ENCODE assay signal across 26 mouse cellular contexts in the genomic region with DNA sequence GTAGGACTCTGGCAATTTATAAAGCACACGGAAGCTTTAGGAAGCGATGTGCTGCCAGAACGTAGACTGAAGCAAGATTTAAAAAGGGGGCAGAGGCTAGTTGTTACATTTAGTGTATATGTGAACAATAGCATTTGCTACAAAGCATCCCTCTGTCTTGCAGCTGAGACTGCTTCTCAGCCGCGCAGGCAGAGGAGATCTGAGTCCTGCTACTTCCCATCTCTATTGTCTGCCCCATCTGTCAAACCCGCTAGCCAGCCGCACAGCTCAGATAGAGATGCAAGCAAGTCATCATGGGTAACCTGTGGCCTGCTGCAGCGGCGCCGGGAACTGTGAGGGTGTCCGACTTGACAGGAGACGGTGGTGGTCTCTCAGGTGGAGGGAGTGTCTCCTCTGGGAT. TPM values are rescaled to one million over a fixed set of nuclear protein-coding genes. Genes with fewer than 3 reads are reported as not detected.
A peak's percentile ranks its signal among the peaks of the same experiment; 100 is the strongest.
DNase-seq lines count a peak whose midpoint lies in the region; ATAC-seq and TF ChIP-seq lines count a peak whose summit lies in the region.
"Had no signal": no experiment of that assay in that cellular context is flagged by ENCODE, and none has a peak within 500 bp of the region (broad histone marks: within the 10 kb centered on the region; RNA-seq: fewer than 3 reads in every experiment).

No protein-coding gene starts in this region.

- no peak for TF ChIP-seq POLR2A in MEL (IDR thresholded peaks at IDR 0.05; ENCODE audit: control insufficient read depth in 1 of 2, insufficient read depth in 1 of 2, low read depth in 1 of 2, low read length in 2 of 2, poor library complexity in 1 of 2)

- H3K27ac ChIP-seq in hindbrain, embryonic 11.5 days (ENCODE audit: low read depth, low read length): no peak overlapping the region
- no peak overlapping the region for H3K27ac ChIP-seq in hindbrain, postnatal 0 days
- H3K27ac ChIP-seq in midbrain, embryonic 14.5 days (replicated peaks; ENCODE audit: low read depth, low read length): no peak overlapping the region
- H3K27ac ChIP-seq in midbrain, postnatal 0 days (ENCODE audit: low read depth, low read length): no peak overlapping the region
- no peak overlapping the region for H3K27ac ChIP-seq in MEL (ENCODE audit: control insufficient read depth, low read depth, low read length)
- H3K27ac ChIP-seq: embryonic facial prominence, embryonic 12.5 days; heart, adult 2 months; heart, embryonic 15.5 days had no signal

- peak; percentile 19 for DNase-seq in embryo, embryonic 10.5 days (ENCODE audit: low spot score)
- DNase-seq in embryo, embryonic 9.5 days (ENCODE audit: extremely low spot score): no peak
- DNase-seq in hindbrain, embryonic 11.5 days (ENCODE audit: low spot score): peak; percentile 30
- no peak for DNase-seq in hindbrain, postnatal 0 days (ENCODE audit: low spot score)
- DNase-seq in midbrain, embryonic 14.5 days: peak; percentile 27
- no peak for DNase-seq in midbrain, postnatal 0 days (ENCODE audit: low spot score)
- DNase-seq in MEL (ENCODE audit: low read depth, low spot score): peak; percentile 13
- DNase-seq: adrenal gland, postnatal 10 days; B cell, adult 2 months; cerebellum, adult 11-12 months; cerebellum, adult 9-10 months; cerebellum, postnatal 25 days; forebrain, postnatal 0 days; gastrocnemius, postnatal 14 days; heart, adult 2 months; heart, postnatal 14 days had no signal

- H3K4me3 ChIP-seq in hindbrain, embryonic 11.5 days (ENCODE audit: low read depth, low read length): no peak overlapping the region
- no peak overlapping the region for H3K4me3 ChIP-seq in hindbrain, postnatal 0 days (ENCODE audit: low read length)
- no peak overlapping the region for H3K4me3 ChIP-seq in midbrain, embryonic 14.5 days (replicated peaks; ENCODE audit: low read depth, low read length)
- H3K4me3 ChIP-seq in midbrain, postnatal 0 days (ENCODE audit: low read depth, low read length): no peak overlapping the region
- H3K4me3 ChIP-seq in MEL (ENCODE audit: control insufficient read depth in 1 of 2, insufficient read depth in 1 of 2, low read depth in 2 of 2, low read length in 2 of 2): no peak overlapping the region
- H3K4me3 ChIP-seq: embryonic facial prominence, embryonic 12.5 days; forebrain, embryonic 12.5 days; heart, adult 2 months; heart, embryonic 15.5 days had no signal

- no peak overlapping the region for H3K4me2 ChIP-seq in hindbrain, embryonic 11.5 days (replicated peaks; ENCODE audit: low read depth, low read length)
- H3K4me2 ChIP-seq in hindbrain, postnatal 0 days (ENCODE audit: low read depth, low read length): no peak overlapping the region
- no peak overlapping the region for H3K4me2 ChIP-seq in midbrain, embryonic 14.5 days (ENCODE audit: low read length)
- H3K4me2 ChIP-seq in midbrain, postnatal 0 days (ENCODE audit: low read depth, low read length, poor library complexity, severe bottlenecking): no peak overlapping the region
- H3K4me2 ChIP-seq: embryonic facial prominence, embryonic 12.5 days; forebrain, embryonic 12.5 days; heart, embryonic 11.5 days; heart, embryonic 15.5 days had no signal

- no peak for TF ChIP-seq RAD21 in MEL (IDR thresholded peaks at IDR 0.05; ENCODE audit: low read depth, low read length)

- WGBS in hindbrain, embryonic 11.5 days: 63% methylated on average over 12 of the region's 12 CpGs
- 64% methylated on average over 12 of the region's 12 CpGs for WGBS in hindbrain, postnatal 0 days
- WGBS in midbrain, embryonic 14.5 days: 60% methylated on average over 12 of the region's 12 CpGs
- 60% methylated on average over 12 of the region's 12 CpGs for WGBS in midbrain, postnatal 0 days

- no peak for TF ChIP-seq CTCF in hindbrain, postnatal 0 days (IDR thresholded peaks at IDR 0.05; ENCODE audit: low read depth)
- TF ChIP-seq CTCF in midbrain, postnatal 0 days (IDR thresholded peaks at IDR 0.05): no peak
- TF ChIP-seq CTCF in MEL (IDR thresholded peaks at IDR 0.05 in 2 of 3, conservative IDR thresholded peaks at IDR 0.05 in 1 of 3; ENCODE audit: control insufficient read depth in 1 of 3, insufficient read depth in 1 of 3, low read depth in 2 of 3, low read length in 3 of 3, poor library complexity in 1 of 3, severe bottlenecking in 1 of 3): no peak

- H3K79me2 ChIP-seq in MEL (ENCODE audit: control insufficient read depth, insufficient read depth, low read length, poor library complexity): no peaks in the 10 kb centered on the region

- no peaks in the 10 kb centered on the region for H3K36me3 ChIP-seq in hindbrain, embryonic 11.5 days (ENCODE audit: control insufficient read depth, insufficient read depth, low read length)
- no peaks in the 10 kb centered on the region for H3K36me3 ChIP-seq in hindbrain, postnatal 0 days (ENCODE audit: insufficient read depth, low read length)
- H3K36me3 ChIP-seq in midbrain, embryonic 14.5 days (ENCODE audit: control insufficient read depth, insufficient read depth, low read length): no peaks in the 10 kb centered on the region
- no peaks in the 10 kb centered on the region for H3K36me3 ChIP-seq in midbrain, postnatal 0 days (ENCODE audit: insufficient read depth, low read length)
- H3K36me3 ChIP-seq in MEL (ENCODE audit: control insufficient read depth in 1 of 2, insufficient read depth in 2 of 2, low read length in 2 of 2): no peaks in the 10 kb centered on the region
- H3K36me3 ChIP-seq: embryonic facial prominence, embryonic 12.5 days; forebrain, embryonic 12.5 days; G1E; heart, embryonic 15.5 days had no signal

- ATAC-seq in hindbrain, embryonic 11.5 days (ENCODE audit: low FRiP score): 0 out of 2 replicates have a peak, but pooled peaks have one; percentile 35
- ATAC-seq in hindbrain, postnatal 0 days: no peak
- no peak for ATAC-seq in midbrain, embryonic 14.5 days (ENCODE audit: low FRiP score, low TSS enrichment)
- no peak for ATAC-seq in midbrain, postnatal 0 days (ENCODE audit: low FRiP score)
- ATAC-seq: CD4-positive, CD25-positive, alpha-beta regulatory T cell, adult 4 months; forebrain, postnatal 0 days; hindbrain, embryonic 16.5 days had no signal

- H3K27me3 ChIP-seq in hindbrain, embryonic 11.5 days (ENCODE audit: control insufficient read depth, insufficient read depth, low read length): no peaks in the 10 kb centered on the region
- H3K27me3 ChIP-seq in hindbrain, postnatal 0 days (ENCODE audit: insufficient read depth, low read length): no peaks in the 10 kb centered on the region
- H3K27me3 ChIP-seq in midbrain, embryonic 14.5 days (ENCODE audit: control insufficient read depth, insufficient read depth, low read length): no peaks in the 10 kb centered on the region
- no peaks in the 10 kb centered on the region for H3K27me3 ChIP-seq in midbrain, postnatal 0 days (ENCODE audit: insufficient read depth, low read length)
- peaks cover 0 to 3% of the 10 kb centered on the region in 2 experiments; a peak in 1 of 4 replicates for H3K27me3 ChIP-seq in MEL (ENCODE audit: control insufficient read depth in 1 of 2, insufficient read depth in 2 of 2, low read length in 2 of 2)
- H3K27me3 ChIP-seq: forebrain, embryonic 12.5 days; heart, embryonic 15.5 days had no signal

- H3K4me1 ChIP-seq in hindbrain, embryonic 11.5 days (replicated peaks; ENCODE audit: control insufficient read depth, insufficient read depth, low read length): no peaks in the 10 kb centered on the region
- no peaks in the 10 kb centered on the region for H3K4me1 ChIP-seq in hindbrain, postnatal 0 days (ENCODE audit: insufficient read depth, low read length)
- H3K4me1 ChIP-seq in midbrain, embryonic 14.5 days (ENCODE audit: control insufficient read depth, insufficient read depth, low read length): no peaks in the 10 kb centered on the region
- no peaks in the 10 kb centered on the region for H3K4me1 ChIP-seq in midbrain, postnatal 0 days (ENCODE audit: insufficient read depth, low read length)
- no peaks in the 10 kb centered on the region; a peak in 1 of 4 replicates for H3K4me1 ChIP-seq in MEL (ENCODE audit: control insufficient read depth in 1 of 2, insufficient read depth in 2 of 2, low read length in 2 of 2)
- H3K4me1 ChIP-seq: embryonic facial prominence, embryonic 12.5 days; forebrain, embryonic 12.5 days; heart, embryonic 15.5 days had no signal

- TF ChIP-seq EP300 in MEL (IDR thresholded peaks at IDR 0.05; ENCODE audit: low read depth in 1 of 2, low read length in 2 of 2): no peak

- no peak overlapping the region for H3K9ac ChIP-seq in hindbrain, embryonic 11.5 days (ENCODE audit: low read depth, low read length)
- no peak overlapping the region for H3K9ac ChIP-seq in hindbrain, postnatal 0 days (replicated peaks; ENCODE audit: low read length)
- H3K9ac ChIP-seq in midbrain, embryonic 14.5 days (replicated peaks; ENCODE audit: low read length): no peak overlapping the region
- no peak overlapping the region for H3K9ac ChIP-seq in midbrain, postnatal 0 days (replicated peaks; ENCODE audit: low read length, poor library complexity, severe bottlenecking)
- H3K9ac ChIP-seq in MEL (ENCODE audit: control insufficient read depth, low read depth, low read length, poor library complexity, severe bottlenecking): no peak overlapping the region
- H3K9ac ChIP-seq: embryonic facial prominence, embryonic 12.5 days; forebrain, embryonic 12.5 days; forebrain, postnatal 0 days; heart, embryonic 15.5 days had no signal

- no peaks in the 10 kb centered on the region for H3K9me3 ChIP-seq in hindbrain, embryonic 11.5 days (ENCODE audit: control insufficient read depth, low read length)
- H3K9me3 ChIP-seq in hindbrain, postnatal 0 days (ENCODE audit: low read length): no peaks in the 10 kb centered on the region
- no peaks in the 10 kb centered on the region for H3K9me3 ChIP-seq in midbrain, embryonic 14.5 days (ENCODE audit: control insufficient read depth, low read length)
- no peaks in the 10 kb centered on the region for H3K9me3 ChIP-seq in midbrain, postnatal 0 days (ENCODE audit: low read length)
- no peaks in the 10 kb centered on the region for H3K9me3 ChIP-seq in MEL (replicated peaks; ENCODE audit: insufficient read depth, low read length)
- H3K9me3 ChIP-seq: embryonic facial prominence, embryonic 12.5 days; forebrain, embryonic 12.5 days; G1E; heart, embryonic 15.5 days had no signal

RNA-seq across cellular contexts. Expression of a gene that starts 35.9 kb away (rescaled TPM):
- 0.66 and 0.71 TPM in 2 replicates for polyA plus RNA-seq in hindbrain, embryonic 11.5 days (2014; fragmentation: Nextera tagmentation; extraction: Ambion mirVana)
- total RNA-seq in hindbrain, postnatal 0 days (2014; rRNA removed): 0.52 and 0.83 TPM in 2 replicates
- 1.2 and 1.7 TPM in 2 replicates for polyA plus RNA-seq in hindbrain, postnatal 0 days (2015; fragmentation: Nextera tagmentation; extraction: Ambion mirVana)
- polyA plus RNA-seq in midbrain, embryonic 14.5 days (2014; fragmentation: Nextera tagmentation; extraction: Ambion mirVana): 0.47 and 0.59 TPM in 2 replicates
- total RNA-seq in midbrain, postnatal 0 days (2014; rRNA removed): 0.38 and 0.76 TPM in 2 replicates
- 0.54 and 0.79 TPM in 2 replicates for polyA plus RNA-seq in midbrain, postnatal 0 days (2015; fragmentation: Nextera tagmentation; extraction: Ambion mirVana)
- total RNA-seq in MEL (2012; rRNA removed): not detected in 2 replicates
- polyA plus RNA-seq in MEL (2012; ENCODE audit: insufficient read depth in 1 of 2, insufficient read length in 2 of 2, low read depth in 1 of 2, low replicate concordance in 2 of 2, missing spikeins in 1 of 2): under 1 TPM in 1 of 2 experiments, not detected in 1; 0.03 TPM
- polyA plus RNA-seq: G1E; heart, embryonic 11.5 days had no signal

RNA-seq across cellular contexts. Expression of a gene that starts 39.9 kb away (rescaled TPM):
- polyA plus RNA-seq in hindbrain, embryonic 11.5 days (2014; fragmentation: Nextera tagmentation; extraction: Ambion mirVana): not detected in 2 replicates
- 1.4 TPM in 1 of 2 replicates, not detected in the other for total RNA-seq in hindbrain, postnatal 0 days (2014; rRNA removed)
- 3.1 and 3.7 TPM in 2 replicates for polyA plus RNA-seq in hindbrain, postnatal 0 days (2015; fragmentation: Nextera tagmentation; extraction: Ambion mirVana)
- polyA plus RNA-seq in midbrain, embryonic 14.5 days (2014; fragmentation: Nextera tagmentation; extraction: Ambion mirVana): 0.83 and 2.7 TPM in 2 replicates
- total RNA-seq in midbrain, postnatal 0 days (2014; rRNA removed): 0.77 and 1.1 TPM in 2 replicates
- 2.5 and 3.7 TPM in 2 replicates for polyA plus RNA-seq in midbrain, postnatal 0 days (2015; fragmentation: Nextera tagmentation; extraction: Ambion mirVana)
- total RNA-seq in MEL (2012; rRNA removed): not detected in 2 replicates
- polyA plus RNA-seq in MEL (2012; ENCODE audit: insufficient read depth in 1 of 2, insufficient read length in 2 of 2, low read depth in 1 of 2, low replicate concordance in 2 of 2, missing spikeins in 1 of 2): not detected
- total RNA-seq: adrenal gland, postnatal 10 days; adrenal gland, postnatal 4 days; G1E; gastrocnemius, adult 18-20 months; gastrocnemius, postnatal 14 days; heart, adult 2 months; hematopoietic stem cell, adult 5-6 weeks had no signal
- polyA plus RNA-seq: CD4-positive, CD25-positive, alpha-beta regulatory T cell, adult 4 months; forebrain, embryonic 12.5 days; G1E; heart, embryonic 11.5 days had no signal

Comparison
In these comparisons a context has a peak if more than half of its experiments do, and no peak if none do; other contexts are left out.
1. DNase-seq: peak in embryo, embryonic 10.5 days (single experiment), hindbrain, embryonic 11.5 days (single experiment), midbrain, embryonic 14.5 days (single experiment) and MEL (single experiment); none in embryo, embryonic 9.5 days (single experiment), hindbrain, postnatal 0 days (single experiment) and midbrain, postnatal 0 days (single experiment).